Mouse (Mus musculus): ENCODE measurements around the gene Pramel3. TPM values are rescaled to one million over a fixed set of nuclear protein-coding genes. Genes with fewer than 3 reads are reported as not detected.
"Not testable (repeated sequence)": the region's sequence is repeated elsewhere in the genome, so short reads cannot be mapped to it uniquely, and the experiment has no call there.

The Pramel3 gene
- not detected in 2 replicates for polyA plus RNA-seq (2015; fragmentation: Nextera tagmentation; extraction: Ambion mirVana)

DNA sequence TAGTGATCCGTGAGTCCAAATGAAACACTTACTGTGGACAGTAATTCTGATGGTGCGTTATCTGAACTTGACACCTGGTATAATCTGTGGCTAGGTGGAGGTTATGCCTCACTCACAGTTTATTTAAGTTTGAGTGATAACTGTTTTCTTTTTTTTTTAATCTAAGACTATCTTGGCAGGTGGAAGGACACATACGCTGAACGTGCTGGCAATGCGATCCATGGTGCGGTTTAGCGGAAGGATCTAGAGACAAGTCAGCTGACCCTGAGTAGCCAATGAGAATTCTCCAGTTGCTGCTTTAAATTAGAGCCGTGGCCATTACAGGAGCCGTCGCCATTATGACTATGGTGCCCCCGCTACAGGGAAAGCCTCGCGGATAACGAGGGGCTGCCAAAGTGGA lies at the start of gene Pramel3:
Gene Pramel3, plus strand, starts transcription at position 301 of the 400 bp plus-strand sequence.
- H3K36me3 ChIP-seq (ENCODE audit: insufficient read depth, low read length); H3K4me3 ChIP-seq (ENCODE audit: low read length); H3K27me3 ChIP-seq (ENCODE audit: insufficient read depth, low read length); H3K9me3 ChIP-seq (ENCODE audit: low read length); H3K27ac ChIP-seq (ENCODE audit: low read length); H3K9ac ChIP-seq (replicated peaks; ENCODE audit: low read length); ATAC-seq (ENCODE audit: low FRiP score, low TSS enrichment); H3K4me1 ChIP-seq (ENCODE audit: insufficient read depth, low read length); H3K4me2 ChIP-seq (replicated peaks; ENCODE audit: low read depth, low read length): not testable (repeated sequence)
- 94% methylated on average over 13 of the region's 14 CpGs for WGBS

DNA sequence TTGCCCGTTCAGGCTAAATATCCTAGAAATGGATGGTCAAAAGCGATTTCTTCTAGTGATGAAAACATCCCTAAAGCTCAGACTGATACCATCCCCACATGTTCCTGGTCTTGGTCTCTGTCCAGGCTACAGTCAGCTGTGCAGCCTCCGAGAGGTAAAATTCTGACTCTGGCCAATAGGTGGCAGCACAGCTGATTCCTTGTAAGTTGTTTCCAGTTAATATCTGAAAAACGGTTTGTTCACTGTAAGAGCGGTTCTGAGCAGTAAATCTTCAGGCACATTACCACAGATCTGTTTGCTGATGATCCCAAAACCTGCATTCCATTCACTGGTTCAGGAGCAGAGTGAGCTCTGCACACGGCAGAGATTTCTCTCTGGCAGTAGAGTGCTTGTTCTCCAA lies 58.6 kb downstream of the Pramel3 start:
- not testable (repeated sequence) for H3K9ac ChIP-seq (replicated peaks; ENCODE audit: low read length); H3K4me3 ChIP-seq (ENCODE audit: low read length); H3K27me3 ChIP-seq (ENCODE audit: insufficient read depth, low read length); H3K27ac ChIP-seq (ENCODE audit: low read length); H3K4me1 ChIP-seq (ENCODE audit: insufficient read depth, low read length); H3K9me3 ChIP-seq (ENCODE audit: low read length); ATAC-seq (ENCODE audit: low FRiP score, low TSS enrichment); H3K4me2 ChIP-seq (replicated peaks; ENCODE audit: low read depth, low read length); H3K36me3 ChIP-seq (ENCODE audit: insufficient read depth, low read length)
- WGBS, result 34% methylated on average over 2 of the region's 6 CpGs

- H3K27me3 ChIP-seq (ENCODE audit: insufficient read depth, low read length); H3K27ac ChIP-seq (ENCODE audit: low read length); ATAC-seq (ENCODE audit: low FRiP score, low TSS enrichment); H3K4me2 ChIP-seq (replicated peaks; ENCODE audit: low read depth, low read length); H3K4me3 ChIP-seq (ENCODE audit: low read length); H3K9me3 ChIP-seq (ENCODE audit: low read length); H3K36me3 ChIP-seq (ENCODE audit: insufficient read depth, low read length); H3K4me1 ChIP-seq (ENCODE audit: insufficient read depth, low read length); H3K9ac ChIP-seq (replicated peaks; ENCODE audit: low read length): not testable (repeated sequence)
- no CpG with 5 or more reads among the region's 4 CpGs for WGBS
Measured at GRCm38 (mm10) chrX:135361943-135362342, 59.8 kb downstream of the Pramel3 start.

Other genes starting within 250 kb of the Pramel3 start
- not detected in 2 replicates for gene Gm15023, start 124.7 kb upstream of the Pramel3 start, polyA plus RNA-seq (2015; fragmentation: Nextera tagmentation; extraction: Ambion mirVana)
- 0.24 and 0.53 TPM in 2 replicates for gene Tceal6, start 91.6 kb upstream of the Pramel3 start, polyA plus RNA-seq (2015; fragmentation: Nextera tagmentation; extraction: Ambion mirVana)
- gene Gm5128, start 71.0 kb downstream of the Pramel3 start, polyA plus RNA-seq (2015; fragmentation: Nextera tagmentation; extraction: Ambion mirVana), result not detected in 2 replicates
- gene Gm7903, start 131.5 kb downstream of the Pramel3 start, polyA plus RNA-seq (2015; fragmentation: Nextera tagmentation; extraction: Ambion mirVana), result not detected in 2 replicates
- gene AV320801, start 192.3 kb downstream of the Pramel3 start, polyA plus RNA-seq (2015; fragmentation: Nextera tagmentation; extraction: Ambion mirVana), result not detected in 2 replicates